Mouse (Mus musculus): ENCODE results near the gene Hnrnpll. TPM values are rescaled to one million over a fixed set of nuclear protein-coding genes. Genes with fewer than 3 reads are reported as not detected.

The Hnrnpll gene
- polyA plus RNA-seq, 1 experiment from 2014 or later = 55.8 TPM

DNA sequence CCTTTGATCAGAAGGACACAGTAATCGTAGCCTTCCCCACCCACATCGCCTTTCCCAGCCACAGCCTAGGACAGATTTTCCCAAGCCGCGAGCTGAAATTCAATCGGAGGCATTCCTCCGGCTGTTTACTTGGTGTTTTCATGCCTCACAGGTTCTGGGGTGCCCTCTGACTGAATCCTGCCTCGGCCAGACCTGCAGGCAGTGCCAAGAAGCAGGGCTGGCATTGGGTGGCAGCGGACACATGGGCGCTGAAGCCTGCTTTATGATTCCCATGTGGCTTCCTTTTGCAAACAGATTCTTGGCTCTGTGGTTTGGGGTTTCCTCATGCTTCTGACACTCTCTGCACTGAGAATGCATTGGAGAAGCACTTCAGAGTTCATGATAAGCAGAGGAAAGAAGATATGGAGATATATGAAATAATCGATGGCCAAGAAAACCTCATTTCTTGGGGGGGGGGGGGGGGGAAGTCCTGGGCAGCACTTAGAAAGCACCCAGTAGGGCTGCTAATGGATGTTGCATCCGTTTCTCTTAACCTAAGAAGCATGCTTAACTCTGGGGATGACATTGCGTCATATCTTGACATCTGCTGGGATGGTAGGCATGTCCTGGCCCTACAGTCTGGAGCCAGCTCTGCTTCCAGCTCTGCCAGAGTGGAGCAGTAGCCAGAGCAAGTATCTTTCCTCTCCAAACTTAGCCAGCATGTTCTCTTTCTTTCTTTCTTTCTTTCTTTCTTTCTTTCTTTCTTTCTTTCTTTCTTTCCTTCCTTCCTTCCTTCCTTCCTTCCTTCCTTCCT lies 70.8 kb downstream of the Hnrnpll start:
- Histone ChIP-seq H3K9me3 (replicated peaks) (no peaks in the 10 kb centered on the region), H3K4me3 (replicated peaks) (no peak overlapping the region), H3K36me3 (no peaks in the 10 kb centered on the region), H3K27me3 (replicated peaks) (no peaks in the 10 kb centered on the region), H3K9ac (replicated peaks) (no peak overlapping the region), H3K4me2 (no peak overlapping the region), H3K27ac (replicated peaks) (no peak overlapping the region), H3K4me1 (no peaks in the 10 kb centered on the region)
- WGBS = 75% methylated on average over 12 of the region's 12 CpGs
- ATAC-seq (ENCODE audit: low FRiP score) = no peak

DNA sequence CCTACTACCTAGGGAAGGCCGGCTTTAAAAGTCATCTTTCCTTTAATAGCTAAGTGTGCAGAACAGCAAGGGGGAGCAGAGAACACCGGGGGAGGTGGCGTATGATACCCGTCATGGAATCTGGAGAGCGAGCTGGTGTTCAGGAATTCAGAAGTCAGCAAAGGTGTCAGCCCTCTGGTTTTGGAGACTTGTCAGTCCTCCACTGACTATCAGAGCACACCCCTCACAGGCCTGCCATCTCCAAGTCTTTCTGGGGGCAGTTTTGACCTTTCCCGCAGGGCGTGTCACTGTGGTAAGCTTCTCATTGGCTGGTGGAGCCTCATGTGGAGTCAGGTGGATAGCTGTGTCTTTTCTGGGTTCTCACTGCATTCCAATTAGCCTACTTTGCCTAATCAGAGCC lies 72.0 kb downstream of the Hnrnpll start:
- ATAC-seq (ENCODE audit: low FRiP score) = no peak
- Histone ChIP-seq H3K36me3 (no peaks in the 10 kb centered on the region), H3K4me3 (replicated peaks) (no peak overlapping the region), H3K27ac (replicated peaks) (no peak overlapping the region), H3K27me3 (replicated peaks) (no peaks in the 10 kb centered on the region), H3K4me2 (no peak overlapping the region), H3K9me3 (replicated peaks) (no peaks in the 10 kb centered on the region), H3K9ac (replicated peaks) (no peak overlapping the region), H3K4me1 (no peaks in the 10 kb centered on the region)
- WGBS = 92% methylated on average over 7 of the region's 7 CpGs

DNA sequence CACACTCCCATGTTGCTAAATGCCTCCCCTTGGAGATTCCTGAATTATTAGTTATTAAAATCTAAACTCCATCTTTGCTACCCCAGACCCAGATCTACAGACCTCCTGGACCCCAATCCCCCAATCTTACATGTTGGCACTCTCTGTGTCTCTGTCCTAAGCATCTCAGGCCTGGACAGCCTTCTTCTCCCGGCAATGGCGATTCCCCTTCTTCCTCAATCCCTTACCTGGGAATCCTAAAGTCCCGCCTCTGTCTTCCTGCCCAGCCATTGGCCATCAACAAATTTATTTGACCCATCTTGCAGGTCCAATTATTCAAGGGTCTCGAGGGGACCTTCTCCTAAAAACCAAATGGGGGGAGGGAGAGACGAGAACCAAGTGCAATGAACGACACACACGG lies 77.7 kb downstream of the Hnrnpll start:
- Histone ChIP-seq H3K4me1 (peaks cover 13% of the 10 kb centered on the region), H3K9ac (replicated peaks) (no peak overlapping the region), H3K9me3 (replicated peaks) (no peaks in the 10 kb centered on the region), H3K36me3 (no peaks in the 10 kb centered on the region), H3K27ac (replicated peaks) (no peak overlapping the region), H3K4me2 (no peak overlapping the region), H3K27me3 (replicated peaks) (no peaks in the 10 kb centered on the region), H3K4me3 (replicated peaks) (no peak overlapping the region)
- WGBS = 92% methylated on average over 7 of the region's 7 CpGs
- no peak for ATAC-seq (ENCODE audit: low FRiP score)

DNA sequence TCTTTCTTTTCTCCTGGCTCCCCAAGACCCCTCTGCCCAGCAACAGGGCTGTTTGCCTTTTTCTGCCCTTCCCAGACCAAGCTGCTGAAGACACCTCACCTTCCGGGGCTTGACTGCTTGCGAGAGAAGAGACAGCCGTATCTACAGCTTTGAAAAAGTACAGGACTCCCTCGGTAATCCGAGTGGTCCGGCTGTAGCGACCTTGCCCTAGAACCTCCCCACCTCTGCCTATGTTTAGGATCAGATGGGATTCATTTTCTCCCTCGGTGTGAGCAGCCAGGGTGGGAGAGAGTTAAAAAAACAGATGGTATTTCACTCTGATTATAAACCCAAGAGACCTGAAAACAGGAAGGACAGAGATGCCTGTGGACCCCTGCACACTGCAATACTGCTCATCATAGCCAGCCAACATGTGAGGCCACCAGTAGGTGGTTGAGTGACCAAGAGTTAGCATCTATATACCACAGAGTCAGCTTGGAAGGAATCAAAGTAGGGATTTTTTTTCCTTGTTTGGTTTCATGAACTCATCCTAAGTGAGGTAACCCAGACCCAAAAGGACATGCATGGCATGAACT lies 79.1 kb downstream of the Hnrnpll start:
- H3K4me3 ChIP-seq (replicated peaks) = no peak overlapping the region
- H3K27ac ChIP-seq (replicated peaks) = no peak overlapping the region
- no peak overlapping the region for H3K4me2 ChIP-seq
- H3K36me3 ChIP-seq = no peaks in the 10 kb centered on the region
- peaks cover 13% of the 10 kb centered on the region for H3K4me1 ChIP-seq
- no peak overlapping the region for H3K9ac ChIP-seq (replicated peaks)
- H3K27me3 ChIP-seq (replicated peaks) = no peaks in the 10 kb centered on the region
- 48% methylated on average over 8 of the region's 8 CpGs for WGBS
- H3K9me3 ChIP-seq (replicated peaks) = no peaks in the 10 kb centered on the region
- no peak for ATAC-seq (ENCODE audit: low FRiP score)

DNA sequence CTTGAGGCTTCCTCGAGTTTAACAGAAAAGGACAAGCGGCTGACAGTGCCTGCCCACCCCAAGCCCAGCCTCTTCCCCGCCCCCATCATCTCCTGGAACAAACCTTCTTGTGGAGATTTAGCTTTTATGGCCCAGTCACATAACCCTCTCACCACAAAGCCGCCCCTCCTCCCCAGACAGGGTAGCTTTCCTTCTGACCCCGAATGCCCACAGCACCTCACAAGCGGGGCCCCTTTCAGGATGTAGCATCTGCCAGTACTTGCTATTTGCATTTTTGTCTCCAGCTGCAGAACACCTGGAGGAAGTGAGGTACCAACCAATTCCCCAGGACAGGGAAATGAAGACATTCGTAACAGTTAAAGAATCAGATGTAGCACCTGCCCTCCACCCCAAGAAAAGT lies 79.6 kb downstream of the Hnrnpll start:
- Histone ChIP-seq H3K4me2 (no peak overlapping the region), H3K27ac (replicated peaks) (no peak overlapping the region), H3K9ac (replicated peaks) (no peak overlapping the region), H3K36me3 (no peaks in the 10 kb centered on the region), H3K4me3 (replicated peaks) (no peak overlapping the region), H3K27me3 (replicated peaks) (no peaks in the 10 kb centered on the region), H3K4me1 (peaks cover 13% of the 10 kb centered on the region), H3K9me3 (replicated peaks) (no peaks in the 10 kb centered on the region)
- ATAC-seq (ENCODE audit: low FRiP score) = no peak
- WGBS = 14% methylated on average over 7 of the region's 7 CpGs

DNA sequence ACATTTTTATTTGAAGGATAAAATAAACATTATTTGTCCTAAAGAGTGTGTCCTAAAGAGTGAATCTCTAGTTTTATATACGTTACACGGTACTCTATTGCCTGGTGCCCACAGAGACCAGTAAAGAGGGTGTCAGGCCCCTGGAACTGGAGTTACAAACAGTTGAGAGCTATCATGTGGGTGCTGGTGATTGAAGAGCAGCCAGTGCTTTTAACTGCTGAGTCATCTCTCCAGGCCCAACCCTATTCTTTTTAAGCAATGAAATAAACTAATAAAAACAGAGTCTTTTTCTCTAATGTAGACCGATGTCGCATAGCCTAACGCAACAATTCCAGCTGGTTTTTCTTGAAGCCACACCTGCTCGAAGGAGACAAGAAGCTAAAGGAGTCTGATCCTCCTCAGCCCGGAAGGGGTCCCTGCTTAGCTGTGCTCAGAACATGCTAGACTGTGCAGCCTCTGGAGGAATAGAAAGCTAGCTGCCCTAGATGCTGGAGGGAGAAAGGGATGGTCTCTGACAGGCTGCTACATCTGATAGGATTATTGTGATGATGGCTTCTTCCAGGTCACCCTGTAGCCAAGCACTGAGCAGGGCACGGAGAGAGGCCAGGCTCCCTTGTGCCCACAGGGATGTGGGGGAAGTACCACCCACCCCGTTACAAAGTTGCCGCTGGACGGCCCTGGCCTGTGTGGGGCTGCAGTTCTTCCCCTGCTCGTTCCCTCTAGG lies 80.2 kb downstream of the Hnrnpll start:
- H3K4me2 ChIP-seq = no peak overlapping the region
- 33% methylated on average over 12 of the region's 12 CpGs for WGBS
- no peaks in the 10 kb centered on the region for H3K36me3 ChIP-seq
- no peak overlapping the region for H3K4me3 ChIP-seq (replicated peaks)
- no peak overlapping the region for H3K9ac ChIP-seq (replicated peaks)
- H3K4me1 ChIP-seq = peaks cover 13% of the 10 kb centered on the region
- no peaks in the 10 kb centered on the region for H3K9me3 ChIP-seq (replicated peaks)
- H3K27ac ChIP-seq (replicated peaks) = no peak overlapping the region
- H3K27me3 ChIP-seq (replicated peaks) = no peaks in the 10 kb centered on the region
- no peak for ATAC-seq (ENCODE audit: low FRiP score)

DNA sequence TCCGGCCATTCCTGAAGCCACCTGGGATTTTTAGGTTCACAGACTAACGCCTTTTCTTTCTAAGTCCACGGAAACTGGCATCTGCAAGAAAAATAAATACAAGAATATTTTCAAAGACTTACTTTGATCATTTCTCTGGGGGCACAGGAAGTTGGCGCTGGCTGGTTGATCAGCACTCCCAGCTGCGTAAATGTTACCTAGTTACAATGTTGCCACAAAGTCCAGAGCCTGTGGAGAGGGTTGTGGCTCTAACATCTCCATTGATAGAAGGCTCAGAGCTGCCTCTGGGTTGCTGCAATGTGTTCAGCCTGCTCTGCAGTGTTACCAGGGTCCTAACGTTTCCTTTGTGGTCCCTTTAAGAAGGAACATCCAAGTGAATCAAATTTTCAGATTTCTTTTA lies 80.8 kb downstream of the Hnrnpll start:
- Histone ChIP-seq H3K9ac (replicated peaks) (no peak overlapping the region), H3K4me3 (replicated peaks) (no peak overlapping the region), H3K4me1 (peaks cover 17% of the 10 kb centered on the region), H3K27ac (replicated peaks) (no peak overlapping the region), H3K4me2 (no peak overlapping the region), H3K27me3 (replicated peaks) (no peaks in the 10 kb centered on the region), H3K36me3 (no peaks in the 10 kb centered on the region), H3K9me3 (replicated peaks) (no peaks in the 10 kb centered on the region)
- ATAC-seq (ENCODE audit: low FRiP score) = no peak
- WGBS = 77% methylated on average over 6 of the region's 6 CpGs

DNA sequence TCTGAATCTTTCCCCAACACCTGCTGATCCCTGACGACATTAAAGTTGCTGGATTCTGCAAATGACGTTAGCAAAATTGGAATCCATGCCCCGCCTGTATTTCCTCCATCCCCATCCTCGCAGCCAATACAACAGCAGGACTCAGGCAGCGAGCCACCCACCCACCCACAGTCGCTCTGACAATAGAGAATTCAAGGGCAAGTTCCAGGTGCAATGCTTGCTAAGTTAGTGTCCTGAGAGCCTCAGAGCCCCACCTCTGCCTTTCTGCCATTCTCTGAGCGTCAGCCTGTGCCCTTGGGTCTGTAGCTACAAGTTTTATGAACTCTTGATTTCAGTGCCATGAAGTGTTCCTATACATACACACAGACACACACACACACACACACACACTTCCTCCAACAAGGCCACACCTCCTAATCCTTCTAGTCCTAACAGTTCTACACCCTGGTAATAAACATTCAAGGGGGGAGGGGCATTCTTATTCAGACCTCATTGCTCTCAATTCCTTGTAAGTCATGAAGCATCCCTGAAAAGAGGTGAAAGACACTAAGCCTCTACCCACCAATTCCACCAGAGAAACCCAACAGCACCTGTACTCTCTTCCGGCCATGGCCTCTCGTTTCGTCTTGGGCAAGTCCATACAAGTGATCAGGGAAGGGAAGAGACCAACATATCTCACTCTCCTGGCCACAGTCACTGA lies 81.6 kb downstream of the Hnrnpll start:
- Histone ChIP-seq H3K9me3 (replicated peaks) (no peaks in the 10 kb centered on the region), H3K36me3 (no peaks in the 10 kb centered on the region), H3K4me1 (peaks cover 24% of the 10 kb centered on the region), H3K9ac (replicated peaks) (no peak overlapping the region), H3K27ac (replicated peaks) (no peak overlapping the region), H3K27me3 (replicated peaks) (no peaks in the 10 kb centered on the region), H3K4me3 (replicated peaks) (no peak overlapping the region), H3K4me2 (no peak overlapping the region)
- 78% methylated on average over 10 of the region's 10 CpGs for WGBS
- ATAC-seq (ENCODE audit: low FRiP score) = no peak

Other genes starting within 250 kb of the Hnrnpll start
- 36.9 and 38.6 TPM in 2 replicates for gene Atl2, start 166.2 kb downstream of the Hnrnpll start, polyA plus RNA-seq (2015; fragmentation: Nextera tagmentation; extraction: Ambion mirVana)
- 1.9 and 4.0 TPM in 2 replicates for gene Galm, start 65.1 kb upstream of the Hnrnpll start, polyA plus RNA-seq (2015; fragmentation: Nextera tagmentation; extraction: Ambion mirVana)
- gene Srsf7, start 145.0 kb upstream of the Hnrnpll start, polyA plus RNA-seq (2015; fragmentation: Nextera tagmentation; extraction: Ambion mirVana) = 356 and 410 TPM in 2 replicates
- 0.10 TPM in 1 of 2 replicates, not detected in the other for gene Ttc39d, start 145.1 kb upstream of the Hnrnpll start, polyA plus RNA-seq (2015; fragmentation: Nextera tagmentation; extraction: Ambion mirVana)
- 18.8 and 23.9 TPM in 2 replicates for gene Gemin6, start 162.1 kb upstream of the Hnrnpll start, polyA plus RNA-seq (2015; fragmentation: Nextera tagmentation; extraction: Ambion mirVana)
- 45.4 and 51.6 TPM in 2 replicates for gene Morn2, start 227.9 kb upstream of the Hnrnpll start, polyA plus RNA-seq (2015; fragmentation: Nextera tagmentation; extraction: Ambion mirVana)
- 43.0 and 50.5 TPM in 2 replicates for gene Dhx57, start 228.1 kb upstream of the Hnrnpll start, polyA plus RNA-seq (2015; fragmentation: Nextera tagmentation; extraction: Ambion mirVana)
- gene Arhgef33, start 245.1 kb upstream of the Hnrnpll start, polyA plus RNA-seq (2015; fragmentation: Nextera tagmentation; extraction: Ambion mirVana) = 0.96 and 1.1 TPM in 2 replicates